Mouse (Mus musculus): Measurements from ENCODE around the gene Gm21704. TPM values are rescaled to one million over a fixed set of nuclear protein-coding genes. Genes with fewer than 3 reads are reported as not detected.
"Not testable (repeated sequence)": the region's sequence is repeated elsewhere in the genome, so short reads cannot be mapped to it uniquely, and the experiment has no call there.

Gm21704 gene
- polyA plus RNA-seq (2016; fragmentation: Nextera tagmentation; extraction: Ambion mirVana), result not detected in 2 replicates

DNA sequence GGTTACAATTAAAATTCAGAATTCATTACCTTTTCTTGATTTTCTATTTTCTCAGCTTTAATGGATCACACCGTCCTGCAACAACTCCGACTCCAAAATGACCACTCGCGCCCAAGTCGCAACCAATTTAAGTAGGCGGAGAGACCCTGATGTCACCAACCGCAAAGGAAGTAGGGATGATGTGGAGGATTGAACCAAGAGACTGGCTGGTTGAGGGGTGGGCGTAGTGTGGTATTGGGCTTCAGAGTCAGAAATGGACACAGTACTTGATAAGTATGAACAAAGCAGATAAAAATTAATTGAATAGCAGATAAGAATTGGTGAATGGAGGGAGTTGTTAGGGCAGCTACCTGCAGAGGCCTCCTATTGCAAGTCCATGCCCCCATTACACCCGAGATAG, at the start of gene Gm21704, which contains the start of gene Gm21708:
Gene Gm21704 (minus strand): TSS at position 101 of the 400 bp plus-strand sequence.
Gene Gm21708 (minus strand): TSS at position 101 of the 400 bp plus-strand sequence.
- not testable (repeated sequence) for H3K9ac ChIP-seq; H3K9me3 ChIP-seq; H3K27me3 ChIP-seq; H3K4me1 ChIP-seq; ATAC-seq (ENCODE audit: low FRiP score); H3K4me2 ChIP-seq; H3K4me3 ChIP-seq (replicated peaks); H3K36me3 ChIP-seq (replicated peaks); H3K27ac ChIP-seq
- WGBS, result no CpG with 5 or more reads among the region's 9 CpGs

DNA sequence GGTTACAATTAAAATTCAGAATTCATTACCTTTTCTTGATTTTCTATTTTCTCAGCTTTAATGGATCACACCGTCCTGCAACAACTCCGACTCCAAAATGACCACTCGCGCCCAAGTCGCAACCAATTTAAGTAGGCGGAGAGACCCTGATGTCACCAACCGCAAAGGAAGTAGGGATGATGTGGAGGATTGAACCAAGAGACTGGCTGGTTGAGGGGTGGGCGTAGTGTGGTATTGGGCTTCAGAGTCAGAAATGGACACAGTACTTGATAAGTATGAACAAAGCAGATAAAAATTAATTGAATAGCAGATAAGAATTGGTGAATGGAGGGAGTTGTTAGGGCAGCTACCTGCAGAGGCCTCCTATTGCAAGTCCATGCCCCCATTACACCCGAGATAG, 64.7 kb downstream of the Gm21704 start, which contains the start of gene Gm21693:
Gene Gm21693 (minus strand): TSS at position 101 of the 400 bp plus-strand sequence.
- not testable (repeated sequence) for H3K36me3 ChIP-seq (replicated peaks); H3K9ac ChIP-seq; H3K4me1 ChIP-seq; H3K27ac ChIP-seq; H3K9me3 ChIP-seq; H3K27me3 ChIP-seq; ATAC-seq (ENCODE audit: low FRiP score); H3K4me3 ChIP-seq (replicated peaks); H3K4me2 ChIP-seq
- no CpG with 5 or more reads among the region's 9 CpGs for WGBS

DNA sequence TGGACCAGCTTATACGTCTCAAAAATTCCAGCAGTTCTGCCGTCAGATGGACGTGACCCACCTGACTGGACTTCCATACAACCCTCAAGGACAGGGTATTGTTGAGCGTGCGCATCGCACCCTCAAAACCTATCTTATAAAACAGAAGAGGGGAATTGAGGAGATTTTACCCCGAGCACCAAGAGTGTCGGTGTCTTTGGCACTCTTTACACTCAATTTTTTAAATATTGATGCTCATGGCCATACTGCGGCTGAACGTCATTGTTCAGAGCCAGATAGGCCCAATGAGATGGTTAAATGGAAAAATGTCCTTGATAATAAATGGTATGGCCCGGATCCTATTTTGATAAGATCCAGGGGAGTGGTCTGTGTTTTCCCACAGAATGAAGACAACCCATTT, 69.3 kb downstream of the Gm21704 start:
- not testable (repeated sequence) for H3K27ac ChIP-seq; H3K27me3 ChIP-seq; H3K4me3 ChIP-seq (replicated peaks); H3K4me2 ChIP-seq; H3K9ac ChIP-seq; ATAC-seq (ENCODE audit: low FRiP score); H3K36me3 ChIP-seq (replicated peaks); H3K9me3 ChIP-seq; H3K4me1 ChIP-seq
- WGBS, result no CpG with 5 or more reads among the region's 11 CpGs

Other genes starting within 250 kb of the Gm21704 start
- not detected in 2 replicates for gene Gm21677, start 103.7 kb downstream of the Gm21704 start, polyA plus RNA-seq (2016; fragmentation: Nextera tagmentation; extraction: Ambion mirVana)
- gene Gm21693, start 64.8 kb downstream of the Gm21704 start, polyA plus RNA-seq (2016; fragmentation: Nextera tagmentation; extraction: Ambion mirVana), result not detected in 2 replicates
- not detected in 2 replicates for gene Gm21708, start within 50 bp of the Gm21704 start, polyA plus RNA-seq (2016; fragmentation: Nextera tagmentation; extraction: Ambion mirVana)

Measured in forebrain, embryonic 12.5 days (tissue).